Mouse (Mus musculus) hindbrain, embryonic 12.5 days (tissue): ENCODE data around the gene 1700019N19Rik. TPM values are rescaled to one million over a fixed set of nuclear protein-coding genes. Genes with fewer than 3 reads are reported as not detected.

ENCODE experiments used
- ATAC-seq: fragments of 200-750 bp; cut with Nextera tagmentation; 2 replicates; pipeline ENCODE4 v1.8.0; 2017; ENCODE audit warnings: moderate TSS enrichment; ENCODE audit not compliant: low FRiP score
- H3K27ac ChIP-seq: fragments of 300-500 bp; sonication (generic); 2 replicates; pipeline ENCODE4 v1.5.1; 2016; ENCODE audit warnings: mild to moderate bottlenecking
- H3K27me3 ChIP-seq: fragments of 300-500 bp; sonication (generic); 2 replicates; pipeline ENCODE4 v1.6.1; 2016; ENCODE audit warnings: mild to moderate bottlenecking
- H3K36me3 ChIP-seq: fragments of 300-500 bp; sonication (generic); 2 replicates; pipeline ENCODE4 v1.6.1; 2016; ENCODE audit warnings: mild to moderate bottlenecking
- H3K4me1 ChIP-seq: fragments of 300-500 bp; sonication (generic); 2 replicates; pipeline ENCODE4 v1.6.1; 2016
- H3K4me2 ChIP-seq: fragments of 300-500 bp; sonication (generic); replicated peaks from 2 replicates; pipeline ENCODE4 v1.6.1; 2016; ENCODE audit warnings: mild to moderate bottlenecking
- H3K4me3 ChIP-seq: fragments of 300-500 bp; sonication (generic); 2 replicates; pipeline ENCODE4 v1.5.1; 2016; ENCODE audit warnings: mild to moderate bottlenecking
- H3K9ac ChIP-seq: fragments of 300-500 bp; sonication (generic); 2 replicates; pipeline ENCODE4 v1.6.1; 2016; ENCODE audit warnings: mild to moderate bottlenecking, moderate library complexity
- H3K9me3 ChIP-seq: fragments of 300-500 bp; sonication (generic); replicated peaks from 2 replicates; pipeline ENCODE4 v1.6.1; 2016; ENCODE audit warnings: mild to moderate bottlenecking
- WGBS: fragments of 180-500 bp; shearing (Covaris S2); methylation state at CpG from one replicate; pipeline ENCODE4 v1.1.7; 2016; 5-methylcytosine and 5-hydroxymethylcytosine counted together
- polyA plus RNA-seq: library from polyadenylated mRNA; unstranded; fragments of >200 nt; fragmentation: Nextera tagmentation; extraction: Ambion mirVana; gene quantifications from 2 replicates; pipeline ENCODE4 v1.2.1, GENCODE M21; 2016

Gene 1700019N19Rik
- polyA plus RNA-seq, 1 experiment from 2014 or later: not detected

DNA sequence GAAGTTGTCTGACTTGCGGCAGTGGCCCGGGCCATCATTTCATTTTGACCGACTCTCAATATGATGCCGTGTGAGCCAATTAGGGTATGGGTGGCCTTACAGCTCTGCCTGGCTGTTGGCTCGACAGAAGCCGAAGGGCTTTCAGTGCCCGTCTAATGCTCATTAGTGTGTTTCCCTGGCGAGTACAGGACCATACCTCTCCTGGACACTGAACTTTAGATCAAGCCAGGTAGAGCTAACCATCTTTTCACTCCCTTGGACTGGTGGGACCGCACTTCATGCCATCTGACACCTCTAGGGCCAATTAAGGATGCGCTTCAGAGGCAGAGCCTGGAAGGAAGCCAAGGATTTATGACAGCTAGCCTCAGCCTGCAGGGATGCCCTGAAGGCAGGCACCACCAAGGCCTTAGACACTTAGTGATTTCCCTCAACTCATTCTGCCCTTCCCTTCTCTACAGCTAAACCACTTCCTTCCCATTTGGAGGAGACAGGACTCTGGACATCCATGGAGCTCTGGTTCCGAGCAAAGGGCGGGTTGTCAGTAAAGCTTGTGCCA is 931 bp upstream of the 1700019N19Rik start:
- 79% methylated on average over 12 of the region's 12 CpGs for WGBS

DNA sequence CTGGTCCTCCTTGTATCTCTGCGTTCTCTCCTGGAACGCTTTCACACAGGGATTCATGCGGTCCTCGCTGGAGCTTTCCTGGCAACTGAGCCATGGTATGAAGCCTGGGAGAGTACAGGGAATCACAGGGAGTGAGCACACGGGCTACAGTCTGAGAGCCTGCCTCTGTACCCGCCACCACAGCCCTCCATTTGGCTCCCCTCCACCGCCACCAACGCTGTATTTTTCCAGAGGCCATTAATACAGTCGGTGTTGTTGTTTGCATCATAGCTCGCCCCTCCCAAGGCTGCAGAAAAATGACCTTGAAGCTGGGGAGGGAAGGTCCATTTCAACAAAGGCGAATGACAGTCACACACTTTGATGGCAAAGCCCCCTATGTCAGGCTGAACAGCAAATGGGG is 5.1 kb downstream of the 1700019N19Rik start:
- no peaks in the 10 kb centered on the region for H3K27me3 ChIP-seq
- H3K4me3 ChIP-seq: no peak overlapping the region
- H3K9ac ChIP-seq: no peak overlapping the region
- WGBS: 81% methylated on average over 11 of the region's 11 CpGs
- ATAC-seq: no peak
- H3K36me3 ChIP-seq: no peaks in the 10 kb centered on the region
- H3K4me1 ChIP-seq: peaks cover 4% of the 10 kb centered on the region; the same call in 1 of the 2 replicates
- no peaks in the 10 kb centered on the region for H3K9me3 ChIP-seq
- no peak overlapping the region for H3K4me2 ChIP-seq
- 0 out of 2 replicates have a peak overlapping the region, but pooled peaks have one; percentile 35 for H3K27ac ChIP-seq

More for the DNA sequence above, 931 bp upstream of the 1700019N19Rik start:
- H3K36me3 ChIP-seq: peaks cover 15% of the 10 kb centered on the region
- no peak overlapping the region for H3K27ac ChIP-seq
- 0 out of 2 replicates have a peak, but pooled peaks cover 5% of the 10 kb centered on the region for H3K4me1 ChIP-seq
- no peak overlapping the region for H3K9ac ChIP-seq
- no peak overlapping the region for H3K4me2 ChIP-seq
- H3K4me3 ChIP-seq: no peak overlapping the region
- H3K27me3 ChIP-seq: no peaks in the 10 kb centered on the region
- H3K9me3 ChIP-seq: no peaks in the 10 kb centered on the region
- no peak for ATAC-seq

DNA sequence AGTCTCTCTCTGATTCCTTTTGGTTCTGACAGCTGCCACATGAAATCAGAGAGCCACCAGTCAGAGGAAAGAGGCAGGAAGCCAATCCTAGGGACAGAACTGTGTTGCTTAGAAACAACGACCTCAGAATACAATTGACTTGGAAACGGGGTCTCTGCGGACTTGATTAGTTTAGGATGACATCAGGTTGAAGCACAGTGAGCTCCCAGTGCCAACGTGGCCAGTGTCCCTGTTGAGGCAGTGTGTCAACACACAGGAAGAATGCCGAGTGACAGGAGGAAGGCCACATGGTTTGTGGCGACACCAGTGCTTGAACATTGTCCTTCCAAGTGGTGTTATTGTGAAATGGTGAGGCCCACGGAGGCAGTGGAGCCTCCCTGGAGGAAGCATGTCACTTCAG is 10.3 kb downstream of the 1700019N19Rik start:
- Histone ChIP-seq H3K4me1 (peaks cover 11% of the 10 kb centered on the region), H3K9me3 (no peaks in the 10 kb centered on the region), H3K4me3 (no peak overlapping the region), H3K9ac (no peak overlapping the region), H3K4me2 (no peak overlapping the region), H3K27me3 (no peaks in the 10 kb centered on the region), H3K36me3 (no peaks in the 10 kb centered on the region), H3K27ac (no peak overlapping the region)
- 38% methylated on average over 7 of the region's 7 CpGs for WGBS
- 0 out of 2 replicates have a peak, but pooled peaks have one; percentile 54 for ATAC-seq

DNA sequence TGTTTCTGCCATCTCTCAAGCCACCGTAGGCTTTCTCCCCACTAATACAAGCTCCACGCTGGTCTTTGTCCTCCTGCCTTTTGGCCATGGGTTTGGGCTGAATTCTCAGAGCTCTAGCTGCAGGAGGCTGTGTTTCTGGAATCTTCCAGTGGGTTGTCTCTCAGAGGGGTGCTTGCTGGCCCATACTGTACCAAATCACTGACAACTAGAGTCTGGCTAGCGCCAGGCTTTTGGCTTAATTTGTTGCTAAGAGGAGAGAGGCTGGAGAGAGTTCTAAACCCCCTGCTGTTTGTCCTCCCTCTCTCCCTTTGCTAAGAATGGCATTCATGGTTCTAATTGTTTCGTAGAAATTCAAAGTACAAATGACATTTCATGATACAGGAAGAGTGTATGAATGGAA is 12.7 kb downstream of the 1700019N19Rik start:
- no peak for ATAC-seq
- WGBS: 31% methylated on average over 4 of the region's 4 CpGs
- Histone ChIP-seq H3K9me3 (no peaks in the 10 kb centered on the region), H3K36me3 (no peaks in the 10 kb centered on the region), H3K4me1 (peaks cover 11% of the 10 kb centered on the region), H3K4me2 (no peak overlapping the region), H3K27ac (no peak overlapping the region), H3K27me3 (no peaks in the 10 kb centered on the region), H3K9ac (no peak overlapping the region), H3K4me3 (no peak overlapping the region)

DNA sequence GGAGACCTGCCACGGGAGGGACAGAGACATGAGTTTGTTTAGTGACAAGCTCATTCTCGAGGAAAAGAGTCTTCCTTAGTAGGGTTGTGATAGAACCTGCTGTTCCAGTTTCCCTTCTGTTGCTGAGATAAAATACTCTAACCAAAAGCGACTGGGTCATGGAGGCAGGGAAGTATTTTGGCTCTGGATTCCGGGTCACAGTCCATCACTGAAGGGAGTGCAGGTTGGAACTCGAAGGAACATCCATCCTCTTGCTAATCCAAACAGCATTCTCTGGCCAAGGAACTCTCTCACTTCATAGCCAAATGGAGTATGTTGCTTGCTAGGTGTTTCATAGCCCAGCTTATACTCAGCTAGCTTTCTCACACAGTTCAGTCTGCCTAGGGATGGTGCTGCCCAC is 17.8 kb downstream of the 1700019N19Rik start:
- ATAC-seq: no peak
- H3K27ac ChIP-seq: no peak overlapping the region
- WGBS: 76% methylated on average over 5 of the region's 5 CpGs
- no peaks in the 10 kb centered on the region for H3K27me3 ChIP-seq
- no peak overlapping the region for H3K9ac ChIP-seq
- no peaks in the 10 kb centered on the region; the same call in 1 of the 2 replicates for H3K4me1 ChIP-seq
- H3K4me2 ChIP-seq: no peak overlapping the region
- no peak overlapping the region for H3K4me3 ChIP-seq
- no peaks in the 10 kb centered on the region for H3K36me3 ChIP-seq
- H3K9me3 ChIP-seq: no peaks in the 10 kb centered on the region

DNA sequence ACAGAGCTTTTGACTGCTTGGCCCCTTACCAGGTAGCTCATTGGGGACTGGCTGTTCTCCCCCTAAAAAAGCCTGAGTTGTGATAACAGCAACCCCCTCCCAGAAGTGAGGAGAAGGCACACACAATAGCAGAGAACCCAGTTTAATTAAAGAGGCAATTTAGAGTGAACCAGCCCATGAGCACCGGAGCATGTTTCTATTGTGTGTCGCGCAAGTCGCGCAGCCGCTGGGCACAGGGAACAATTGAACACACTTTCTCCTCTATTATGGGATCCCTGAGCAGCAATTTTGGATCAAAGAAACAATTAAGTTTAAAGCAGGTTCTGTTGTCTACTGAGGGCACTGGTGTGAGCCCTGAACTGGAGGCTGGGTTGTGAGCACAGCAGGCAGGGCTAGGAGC is 26.9 kb downstream of the 1700019N19Rik start:
- no peaks in the 10 kb centered on the region for H3K9me3 ChIP-seq
- peaks cover 5% of the 10 kb centered on the region; the same call in 1 of the 2 replicates for H3K27me3 ChIP-seq
- WGBS: 44% methylated on average over 6 of the region's 6 CpGs
- no peak overlapping the region for H3K4me3 ChIP-seq
- no peak overlapping the region for H3K4me2 ChIP-seq
- no peaks in the 10 kb centered on the region; the same call in 1 of the 2 replicates for H3K4me1 ChIP-seq
- no peak for ATAC-seq
- no peak overlapping the region for H3K9ac ChIP-seq
- no peaks in the 10 kb centered on the region for H3K36me3 ChIP-seq
- no peak overlapping the region for H3K27ac ChIP-seq

DNA sequence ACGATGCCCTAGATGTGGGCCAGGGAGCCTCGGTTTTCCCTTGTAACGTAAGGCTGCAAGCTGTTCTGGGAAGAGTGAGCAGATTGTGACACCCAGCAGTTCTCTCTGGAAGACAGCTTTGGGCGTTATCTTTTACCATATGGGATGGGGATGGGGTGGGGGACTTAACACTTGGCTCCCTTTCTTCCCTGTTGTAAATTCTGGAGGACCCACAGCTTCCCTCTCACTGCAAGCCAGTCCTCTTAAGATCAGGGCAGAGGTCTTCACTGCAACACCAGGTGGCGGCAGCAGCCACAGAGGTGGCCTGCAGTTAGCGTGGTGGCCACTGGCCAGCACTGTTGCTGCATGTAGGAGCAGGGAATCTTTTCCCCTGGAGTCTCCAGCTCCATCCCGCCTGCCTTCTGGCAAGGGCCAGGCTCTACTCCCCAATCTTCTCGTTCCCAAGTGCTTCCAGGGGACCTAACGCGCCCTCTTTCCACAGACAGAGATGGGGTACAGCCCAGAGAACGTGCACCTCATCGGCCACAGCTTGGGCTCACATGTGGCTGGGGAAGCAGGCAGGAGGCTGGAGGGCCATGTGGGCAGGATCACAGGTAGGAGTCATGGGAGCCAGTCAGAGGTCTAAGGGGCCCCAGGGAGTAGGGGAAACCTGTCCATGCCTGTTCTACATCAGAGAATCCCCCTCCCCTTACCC is 31.3 kb downstream of the 1700019N19Rik start:
- H3K9ac ChIP-seq: no peak overlapping the region
- no peaks in the 10 kb centered on the region for H3K36me3 ChIP-seq
- H3K4me1 ChIP-seq: no peaks in the 10 kb centered on the region; the same call in 1 of the 2 replicates
- H3K9me3 ChIP-seq: no peaks in the 10 kb centered on the region
- peak; percentile 56 for ATAC-seq
- no peak overlapping the region for H3K27ac ChIP-seq
- H3K27me3 ChIP-seq: peaks cover 3% of the 10 kb centered on the region; the same call in 1 of the 2 replicates
- 12% methylated on average over 12 of the region's 12 CpGs for WGBS
- no peak overlapping the region; the same call in 1 of the 2 replicates for H3K4me2 ChIP-seq
- no peak overlapping the region for H3K4me3 ChIP-seq

DNA sequence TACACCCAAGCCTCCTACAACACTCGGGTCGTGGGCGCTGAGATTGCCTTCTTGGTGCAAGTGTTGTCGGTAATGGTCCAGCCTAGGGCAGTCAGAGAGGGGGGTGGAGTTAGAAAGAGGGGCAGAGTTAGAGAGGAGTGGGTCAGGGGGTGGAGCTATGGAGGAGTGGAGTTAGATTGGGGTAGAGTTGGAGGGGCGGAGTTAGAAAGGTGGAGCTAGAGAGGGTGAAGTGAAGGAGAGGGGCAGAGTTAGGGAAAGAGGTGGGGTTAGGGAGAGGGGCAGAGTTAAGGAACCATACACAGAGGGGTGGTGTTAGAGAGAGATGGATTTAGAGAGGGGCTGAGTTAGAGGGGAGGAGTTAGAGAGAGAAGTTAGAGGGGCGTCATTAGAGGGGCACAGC is 31.9 kb downstream of the 1700019N19Rik start:
- no peaks in the 10 kb centered on the region for H3K36me3 ChIP-seq
- H3K9ac ChIP-seq: no peak overlapping the region
- no peak overlapping the region for H3K27ac ChIP-seq
- WGBS: 29% methylated on average over 6 of the region's 6 CpGs
- peak; percentile 26; the same call in 1 of the 2 replicates for ATAC-seq
- no peaks in the 10 kb centered on the region for H3K9me3 ChIP-seq
- no peak overlapping the region for H3K4me2 ChIP-seq
- no peaks in the 10 kb centered on the region; the same call in 1 of the 2 replicates for H3K4me1 ChIP-seq
- H3K4me3 ChIP-seq: no peak overlapping the region
- H3K27me3 ChIP-seq: peaks cover 3% of the 10 kb centered on the region; the same call in 1 of the 2 replicates

DNA sequence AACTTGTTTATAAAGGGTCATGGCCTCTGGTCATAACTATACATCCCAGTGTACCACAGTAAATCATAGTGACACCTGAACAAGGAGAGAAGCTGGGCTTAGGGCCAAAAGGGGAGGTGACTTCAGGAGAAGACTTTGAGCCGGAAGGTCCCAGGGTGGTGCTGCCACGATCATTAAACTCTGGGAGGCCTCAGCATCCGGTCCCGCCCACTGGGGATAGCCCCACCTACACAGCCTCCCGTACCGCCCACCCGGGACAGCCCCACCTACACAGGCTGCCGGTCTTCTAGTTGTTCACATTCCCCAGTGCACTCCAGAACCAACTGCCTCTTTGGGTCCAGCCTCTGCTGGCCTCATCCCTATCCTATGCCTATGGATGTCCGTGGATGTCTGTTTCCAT is 34.8 kb downstream of the 1700019N19Rik start, which contains the start of gene Pnliprp2:
Gene Pnliprp2 (plus strand): TSS at position 297 of the 400 bp plus-strand sequence.
- no peak for ATAC-seq
- no peak within 1 kb of the TSS for H3K4me2 ChIP-seq
- H3K9ac ChIP-seq: no peak within 1 kb of the TSS
- no peak within 1 kb of the TSS for H3K4me3 ChIP-seq
- no peaks in the 10 kb centered on the region for H3K9me3 ChIP-seq
- H3K4me1 ChIP-seq: no peaks in the 10 kb centered on the region; the same call in 1 of the 2 replicates
- no peak within 1 kb of the TSS for H3K27ac ChIP-seq
- peaks cover 3% of the 10 kb centered on the region; the same call in 1 of the 2 replicates for H3K27me3 ChIP-seq
- no peaks in the 10 kb centered on the region for H3K36me3 ChIP-seq
- WGBS: 62% methylated on average over 9 of the region's 9 CpGs

DNA sequence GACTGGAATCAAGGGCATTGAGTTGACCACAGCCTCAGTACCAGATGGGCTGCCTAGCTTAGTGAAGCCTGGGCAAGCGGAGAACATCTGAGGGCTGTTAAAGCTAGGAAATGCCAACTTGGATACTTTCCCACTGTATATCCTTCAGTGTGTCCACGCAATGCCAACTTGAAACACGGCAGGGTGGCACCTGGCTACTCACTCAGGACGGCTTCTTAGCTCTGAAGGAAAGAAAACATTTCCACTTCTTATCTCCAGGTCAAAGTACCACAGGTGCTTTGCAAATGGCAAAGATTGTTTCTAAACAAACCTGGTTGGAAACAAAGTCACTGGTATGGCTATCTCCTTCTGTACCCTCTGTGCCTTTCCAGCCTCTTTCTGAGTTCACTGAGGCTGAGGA is 35.4 kb downstream of the 1700019N19Rik start:
- Histone ChIP-seq H3K27ac (no peak overlapping the region), H3K4me3 (no peak overlapping the region), H3K36me3 (no peaks in the 10 kb centered on the region), H3K27me3 (peaks cover 3% of the 10 kb centered on the region; the same call in 1 of the 2 replicates), H3K4me2 (no peak overlapping the region), H3K4me1 (no peaks in the 10 kb centered on the region; the same call in 1 of the 2 replicates), H3K9ac (no peak overlapping the region), H3K9me3 (no peaks in the 10 kb centered on the region)
- no peak for ATAC-seq
- WGBS: 89% methylated on average over 4 of the region's 4 CpGs

DNA sequence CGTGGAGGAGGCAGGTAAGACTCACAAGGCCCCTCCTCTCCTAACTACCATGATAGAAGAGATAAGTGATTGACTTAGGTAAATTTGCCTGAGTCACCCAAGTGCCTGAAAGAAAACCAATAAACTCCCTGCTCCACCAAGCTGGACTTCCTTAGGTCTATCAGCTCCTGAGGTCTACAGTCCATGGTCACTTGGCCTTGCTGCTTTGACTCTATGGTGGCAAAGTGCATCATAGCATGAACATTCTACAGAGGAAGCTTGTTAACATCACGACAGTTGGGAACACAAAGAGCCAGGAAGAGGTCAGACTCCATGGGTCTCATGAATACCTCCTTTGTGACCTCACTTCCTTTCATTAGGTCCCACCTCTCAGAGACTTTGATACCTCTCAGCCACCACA is 42.8 kb downstream of the 1700019N19Rik start:
- no peaks in the 10 kb centered on the region for H3K36me3 ChIP-seq
- H3K9me3 ChIP-seq: no peaks in the 10 kb centered on the region
- H3K27ac ChIP-seq: no peak overlapping the region
- H3K9ac ChIP-seq: no peak overlapping the region
- H3K27me3 ChIP-seq: no peaks in the 10 kb centered on the region
- H3K4me2 ChIP-seq: no peak overlapping the region
- no peaks in the 10 kb centered on the region for H3K4me1 ChIP-seq
- H3K4me3 ChIP-seq: no peak overlapping the region
- ATAC-seq: no peak
- 57% methylated on average over 2 of the region's 2 CpGs for WGBS

DNA sequence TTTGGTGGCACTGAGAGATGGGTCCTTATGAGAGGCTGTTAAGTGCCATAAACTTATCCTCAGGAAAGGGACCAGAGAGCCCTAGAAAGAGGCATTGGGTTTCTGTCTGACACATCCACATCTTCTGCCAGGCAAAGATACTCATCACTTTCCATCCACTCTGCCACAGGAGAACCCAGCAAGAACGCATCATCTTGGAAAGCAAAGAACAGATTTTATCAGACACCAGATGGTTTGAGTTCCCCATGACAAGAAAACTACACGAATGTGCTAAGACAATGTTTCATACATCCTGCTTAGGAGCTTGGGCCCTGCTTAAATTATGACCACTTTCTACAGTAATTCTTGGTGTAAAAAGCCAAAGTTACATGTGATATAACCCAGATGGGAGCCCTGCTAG is 43.4 kb downstream of the 1700019N19Rik start:
- Histone ChIP-seq H3K4me2 (no peak overlapping the region), H3K9me3 (no peaks in the 10 kb centered on the region), H3K27ac (no peak overlapping the region), H3K4me1 (no peaks in the 10 kb centered on the region), H3K36me3 (no peaks in the 10 kb centered on the region), H3K9ac (no peak overlapping the region), H3K27me3 (no peaks in the 10 kb centered on the region), H3K4me3 (no peak overlapping the region)
- ATAC-seq: no peak
- 81% methylated on average over 2 of the region's 2 CpGs for WGBS
